Mouse (Mus musculus): ENCODE results near the gene Rpl21.

GRCm38 (mm10) chr5:146841301-146841700 is 8.6 kb downstream of the Rpl21 start:
- TF ChIP-seq CTCF (IDR thresholded peaks at IDR 0.05 in 2 of 3, conservative IDR thresholded peaks at IDR 0.05 in 1 of 3; ENCODE audit: control insufficient read depth in 1 of 3, insufficient read depth in 1 of 3, low read depth in 2 of 3, low read length in 3 of 3, poor library complexity in 1 of 3, severe bottlenecking in 1 of 3) (no peak), MAX (IDR thresholded peaks at IDR 0.05; ENCODE audit: low read length) (no peak), POLR2A (IDR thresholded peaks at IDR 0.05; ENCODE audit: control insufficient read depth in 1 of 2, insufficient read depth in 1 of 2, low read depth in 1 of 2, low read length in 2 of 2, poor library complexity in 1 of 2) (no peak), ZC3H11A (IDR thresholded peaks at IDR 0.05; ENCODE audit: low read depth, low read length) (no peak), POLR2AphosphoS5 (IDR thresholded peaks at IDR 0.05; ENCODE audit: borderline replicate concordance, low read depth, low read length) (no peak), GATA1 (IDR thresholded peaks at IDR 0.05; ENCODE audit: low read depth, low read length) (no peak), TCF12 (IDR thresholded peaks at IDR 0.05; ENCODE audit: low read depth, low read length) (no peak), UBTF (IDR thresholded peaks at IDR 0.05; ENCODE audit: borderline replicate concordance, insufficient read depth, low read depth, low read length) (no peak)
